Mouse (Mus musculus): ENCODE measurements around the gene Intu.

- TF ChIP-seq POLR2A (IDR thresholded peaks at IDR 0.05; ENCODE audit: insufficient read length, low read depth) (no peak), MYOG (IDR thresholded peaks at IDR 0.05; ENCODE audit: control insufficient read depth in 1 of 3, insufficient read depth in 1 of 3, insufficient read length in 2 of 3, low read depth in 2 of 3) (no peak), TCF12 (IDR thresholded peaks at IDR 0.05; ENCODE audit: insufficient read depth, poor library complexity, severe bottlenecking) (no peak), MAX (IDR thresholded peaks at IDR 0.05; ENCODE audit: low read depth) (no peak), TCF3 (IDR thresholded peaks at IDR 0.05; ENCODE audit: insufficient read length, low read depth) (no peak)
Observed at GRCm38 (mm10) chr3:40519555-40519954, 11.5 kb upstream of the Intu start.

Measured in myocyte (in vitro differentiated cells).